Mouse (Mus musculus) heart, embryonic 13.5 days (tissue): ENCODE results near the gene Cyp39a1. TPM values are rescaled to one million over a fixed set of nuclear protein-coding genes. Genes with fewer than 3 reads are reported as not detected.

ENCODE experiments used
- ATAC-seq: fragments of 200-750 bp; cut with Nextera tagmentation; 2 replicates; pipeline ENCODE4 v1.8.0; 2017; ENCODE audit warnings: moderate TSS enrichment; ENCODE audit not compliant: insufficient number of reproducible peaks, low FRiP score, low TSS enrichment; ENCODE audit errors: extremely low read depth
- H3K27ac ChIP-seq: fragments of 300-500 bp; sonication (generic); replicated peaks from 2 replicates; pipeline ENCODE4 v1.5.1; 2015; ENCODE audit warnings: moderate library complexity, mild to moderate bottlenecking, inconsistent platforms
- H3K27me3 ChIP-seq: fragments of 300-500 bp; sonication (generic); replicated peaks from 2 replicates; pipeline ENCODE4 v1.6.1; 2015; ENCODE audit warnings: mild to moderate bottlenecking, inconsistent platforms
- H3K36me3 ChIP-seq: fragments of 300-500 bp; sonication (generic); 2 replicates; pipeline ENCODE4 v1.6.1; 2015; ENCODE audit warnings: mild to moderate bottlenecking, inconsistent platforms
- H3K4me1 ChIP-seq: fragments of 300-500 bp; sonication (generic); 2 replicates; pipeline ENCODE4 v1.6.1; 2015; ENCODE audit warnings: inconsistent platforms
- H3K4me2 ChIP-seq: fragments of 300-500 bp; sonication (generic); 2 replicates; pipeline ENCODE4 v1.6.1; 2015; ENCODE audit warnings: inconsistent platforms, mild to moderate bottlenecking, moderate library complexity
- H3K4me3 ChIP-seq: fragments of 300-500 bp; sonication (generic); 2 replicates; pipeline ENCODE4 v1.5.1; 2015; ENCODE audit warnings: moderate library complexity, mild to moderate bottlenecking, inconsistent platforms
- H3K9ac ChIP-seq: fragments of 300-500 bp; sonication (generic); 2 replicates; pipeline ENCODE4 v1.6.1; 2015; ENCODE audit warnings: inconsistent platforms, mild to moderate bottlenecking, moderate library complexity
- H3K9me3 ChIP-seq: fragments of 300-500 bp; sonication (generic); 2 replicates; pipeline ENCODE4 v1.6.1; 2016; ENCODE audit warnings: inconsistent platforms
- WGBS: fragments of 180-500 bp; shearing (Covaris S2); methylation state at CpG from one replicate; pipeline ENCODE4 v1.1.7; 2015; ENCODE audit warnings: mixed read lengths; 5-methylcytosine and 5-hydroxymethylcytosine counted together
- polyA plus RNA-seq: library from polyadenylated mRNA; unstranded; fragments of >200 nt; fragmentation: Nextera tagmentation; extraction: Ambion mirVana; gene quantifications from 2 replicates; pipeline ENCODE4 v1.2.1, GENCODE M21; 2015

Cyp39a1 gene
- polyA plus RNA-seq, 1 experiment from 2014 or later, result 38.6 TPM

DNA sequence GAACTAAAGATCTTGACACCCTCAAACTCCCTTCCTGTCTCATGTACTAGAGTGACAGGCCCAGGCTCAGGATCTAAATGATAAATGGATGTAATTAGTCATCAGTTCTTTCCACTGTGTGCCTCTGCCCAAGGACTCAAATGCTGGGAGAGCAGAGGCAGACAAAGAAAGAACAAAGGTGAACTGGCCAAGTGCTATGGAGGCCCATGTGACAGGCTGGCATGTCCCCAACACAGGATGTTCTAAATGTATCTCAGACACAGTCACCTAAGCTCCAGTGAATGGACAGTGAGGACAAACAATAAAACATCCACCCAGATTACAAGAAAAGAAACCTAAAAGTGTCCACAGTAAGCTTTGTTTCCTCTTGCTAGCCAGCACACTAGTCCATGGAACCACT lies 122.2 kb downstream of the Cyp39a1 start:
- Histone ChIP-seq H3K9ac (no peak overlapping the region), H3K9me3 (no peaks in the 10 kb centered on the region), H3K36me3 (no peaks in the 10 kb centered on the region), H3K27ac (no peak overlapping the region), H3K4me1 (peaks cover 12% of the 10 kb centered on the region), H3K27me3 (no peaks in the 10 kb centered on the region), H3K4me3 (no peak overlapping the region), H3K4me2 (no peak overlapping the region)
- no peak for ATAC-seq

DNA sequence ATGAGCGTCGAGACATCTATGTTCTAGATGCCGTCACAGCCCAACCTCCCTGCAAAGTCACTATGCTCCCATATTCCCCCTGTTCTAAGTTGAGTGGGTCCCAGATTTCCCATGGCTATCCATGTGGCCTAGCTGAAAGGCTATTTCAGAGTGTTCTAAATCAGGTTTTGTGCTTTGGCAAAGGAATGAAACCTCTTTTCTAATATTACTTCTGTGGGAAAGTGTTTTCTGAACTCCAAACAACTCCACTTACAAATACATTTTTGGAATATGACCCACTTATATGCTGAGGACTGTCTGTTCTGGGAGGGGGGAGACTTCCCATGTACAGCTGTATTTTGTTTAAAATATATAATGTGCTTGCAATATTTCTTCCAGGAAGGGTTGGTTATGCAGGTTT lies 124.5 kb downstream of the Cyp39a1 start:
- H3K4me2 ChIP-seq, result no peak overlapping the region
- H3K4me3 ChIP-seq, result no peak overlapping the region
- 75% methylated on average over 3 of the region's 3 CpGs for WGBS
- H3K27ac ChIP-seq, result no peak overlapping the region
- H3K9ac ChIP-seq, result no peak overlapping the region
- no peak for ATAC-seq
- H3K27me3 ChIP-seq, result no peaks in the 10 kb centered on the region
- H3K36me3 ChIP-seq, result no peaks in the 10 kb centered on the region
- no peaks in the 10 kb centered on the region for H3K9me3 ChIP-seq
- peaks cover 12% of the 10 kb centered on the region for H3K4me1 ChIP-seq

DNA sequence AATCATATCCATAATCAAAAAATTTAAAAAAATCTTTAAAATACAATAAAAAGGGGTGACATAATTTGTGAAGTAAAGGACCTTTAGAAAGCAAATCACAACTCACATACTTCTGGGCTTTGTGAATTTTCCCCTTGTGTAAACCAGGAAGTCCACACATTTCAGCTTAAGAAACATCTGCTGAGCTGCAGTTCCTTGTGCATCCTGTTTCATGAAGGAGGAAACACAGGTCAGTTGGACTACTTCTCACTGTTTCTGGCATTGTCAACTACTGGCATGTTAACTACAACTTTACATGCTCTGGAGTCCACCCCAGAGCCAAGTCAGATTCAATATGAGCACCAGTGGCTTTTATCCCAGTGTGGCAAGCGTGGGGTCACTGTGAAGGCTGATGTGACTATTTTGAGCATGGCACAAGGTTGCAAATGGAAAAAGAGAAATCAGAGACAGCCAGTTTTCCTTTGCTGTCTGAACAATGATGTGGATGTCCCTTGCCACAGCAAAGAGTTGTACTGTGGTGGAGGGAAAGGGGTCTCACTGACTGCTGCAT lies 127.6 kb downstream of the Cyp39a1 start:
- no peaks in the 10 kb centered on the region for H3K36me3 ChIP-seq
- ATAC-seq, result no peak

More for the DNA sequence above, 127.6 kb downstream of the Cyp39a1 start:
- Histone ChIP-seq H3K27me3 (no peaks in the 10 kb centered on the region), H3K4me3 (no peak overlapping the region), H3K4me2 (no peak overlapping the region), H3K4me1 (0 out of 2 replicates have a peak, but pooled peaks cover 4% of the 10 kb centered on the region), H3K9me3 (no peaks in the 10 kb centered on the region), H3K27ac (0 out of 2 replicates have a peak overlapping the region, but pooled peaks have one; percentile 32), H3K9ac (0 out of 2 replicates have a peak overlapping the region, but pooled peaks have one; percentile 7)
- WGBS, result 33% methylated on average over 1 of the region's 1 CpGs

Other genes with a start within 250 kb of the Cyp39a1 start
- not detected in 2 replicates for gene Mep1a, start 164.6 kb upstream of the Cyp39a1 start, polyA plus RNA-seq
- 0.11 TPM in 1 of 2 replicates, not detected in the other for gene Ankrd66, start 123.8 kb upstream of the Cyp39a1 start, polyA plus RNA-seq
- gene Pla2g7, start 99.3 kb upstream of the Cyp39a1 start, polyA plus RNA-seq, result 12.5 and 13.2 TPM in 2 replicates
- gene Tdrd6, start 37.1 kb upstream of the Cyp39a1 start, polyA plus RNA-seq, result 0.14 TPM in 1 of 2 replicates, not detected in the other
- gene Slc25a27, start 211 bp upstream of the Cyp39a1 start, polyA plus RNA-seq, result 13.9 and 15.5 TPM in 2 replicates
- 43.7 and 44.6 TPM in 2 replicates for gene Rcan2, start 133.9 kb downstream of the Cyp39a1 start, polyA plus RNA-seq